Mouse (Mus musculus) stomach, embryonic 16.5 days (tissue): ENCODE measurements around the gene Srpr. TPM values are rescaled to one million over a fixed set of nuclear protein-coding genes. Genes with fewer than 3 reads are reported as not detected.

Experiments
- ATAC-seq: fragments of 200-750 bp; cut with Nextera tagmentation; 2 replicates; pipeline ENCODE4 v1.8.0; 2017; ENCODE audit warnings: moderate number of reproducible peaks, moderate TSS enrichment; ENCODE audit not compliant: insufficient read depth, low FRiP score
- H3K27ac ChIP-seq: fragments of 300-500 bp; sonication (generic); 2 replicates; pipeline ENCODE4 v1.5.1; 2014; ENCODE audit warnings: low read length
- H3K27me3 ChIP-seq: fragments of 300-500 bp; sonication (generic); 2 replicates; pipeline ENCODE4 v1.6.1; 2014; ENCODE audit warnings: low read length, control low read depth, mixed read lengths; ENCODE audit not compliant: control insufficient read depth, insufficient read depth
- H3K36me3 ChIP-seq: fragments of 300-500 bp; sonication (generic); 2 replicates; pipeline ENCODE4 v1.6.1; 2014; ENCODE audit warnings: low read length; ENCODE audit not compliant: control insufficient read depth, insufficient read depth
- H3K4me1 ChIP-seq: fragments of 300-500 bp; sonication (generic); 2 replicates; pipeline ENCODE4 v1.6.1; 2014; ENCODE audit warnings: low read length, control low read depth, mixed read lengths; ENCODE audit not compliant: control insufficient read depth, insufficient read depth
- H3K4me2 ChIP-seq: fragments of 300-500 bp; sonication (generic); 2 replicates; pipeline ENCODE4 v1.6.1; 2014; ENCODE audit warnings: low read depth, low read length, mixed read lengths
- H3K4me3 ChIP-seq: fragments of 300-500 bp; sonication (generic); replicated peaks from 2 replicates; pipeline ENCODE4 v1.5.1; 2014; ENCODE audit warnings: mild to moderate bottlenecking, low read length
- H3K9ac ChIP-seq: fragments of 300-500 bp; sonication (generic); 2 replicates; pipeline ENCODE4 v1.6.1; 2014; ENCODE audit warnings: low read length
- H3K9me3 ChIP-seq: fragments of 300-500 bp; sonication (generic); replicated peaks from 2 replicates; pipeline ENCODE4 v1.6.1; 2016; ENCODE audit warnings: low read length, control low read depth; ENCODE audit not compliant: control insufficient read depth
- WGBS: fragments of 180-500 bp; shearing (Covaris S2); extraction: QIAGEN DNeasy Blood & Tissue Kit; methylation state at CpG from one replicate; pipeline ENCODE4 v1.1.7; 2014; 5-methylcytosine and 5-hydroxymethylcytosine counted together
- polyA plus RNA-seq: library from polyadenylated mRNA; unstranded; fragments of >200 nt; fragmentation: Nextera tagmentation; extraction: Ambion mirVana; gene quantifications from 2 replicates; pipeline ENCODE4 v1.2.1, GENCODE M21; 2015

Gene Srpr
- polyA plus RNA-seq, 1 experiment from 2014 or later = 143 TPM

DNA sequence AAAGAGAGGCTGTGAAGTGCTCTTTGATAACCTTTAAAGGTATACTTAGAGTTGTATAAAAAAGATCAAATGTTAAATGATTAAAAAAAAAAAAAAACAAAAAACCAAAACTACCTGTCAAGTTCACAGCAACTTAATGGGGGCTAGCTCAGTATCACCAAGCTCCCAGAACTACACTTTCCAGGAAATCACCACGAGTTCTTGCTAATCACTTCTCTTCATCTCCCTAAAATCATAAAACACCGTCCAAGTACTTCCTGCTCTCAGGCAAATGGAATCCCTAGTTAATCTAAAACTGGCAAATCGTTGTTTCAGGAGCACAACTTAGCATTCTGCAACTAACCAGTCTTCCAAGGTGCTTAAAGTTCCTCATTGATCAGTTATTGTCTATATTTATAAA, 64.5 kb downstream of the Srpr start:
- peaks cover 15% of the 10 kb centered on the region for H3K4me1 ChIP-seq
- WGBS = 54% methylated on average over 3 of the region's 3 CpGs
- H3K9me3 ChIP-seq = no peaks in the 10 kb centered on the region
- no peaks in the 10 kb centered on the region for H3K27me3 ChIP-seq
- no peak for ATAC-seq
- no peak overlapping the region for H3K4me2 ChIP-seq
- no peak overlapping the region for H3K9ac ChIP-seq
- H3K4me3 ChIP-seq = no peak overlapping the region
- no peak overlapping the region for H3K27ac ChIP-seq
- no peaks in the 10 kb centered on the region for H3K36me3 ChIP-seq

DNA sequence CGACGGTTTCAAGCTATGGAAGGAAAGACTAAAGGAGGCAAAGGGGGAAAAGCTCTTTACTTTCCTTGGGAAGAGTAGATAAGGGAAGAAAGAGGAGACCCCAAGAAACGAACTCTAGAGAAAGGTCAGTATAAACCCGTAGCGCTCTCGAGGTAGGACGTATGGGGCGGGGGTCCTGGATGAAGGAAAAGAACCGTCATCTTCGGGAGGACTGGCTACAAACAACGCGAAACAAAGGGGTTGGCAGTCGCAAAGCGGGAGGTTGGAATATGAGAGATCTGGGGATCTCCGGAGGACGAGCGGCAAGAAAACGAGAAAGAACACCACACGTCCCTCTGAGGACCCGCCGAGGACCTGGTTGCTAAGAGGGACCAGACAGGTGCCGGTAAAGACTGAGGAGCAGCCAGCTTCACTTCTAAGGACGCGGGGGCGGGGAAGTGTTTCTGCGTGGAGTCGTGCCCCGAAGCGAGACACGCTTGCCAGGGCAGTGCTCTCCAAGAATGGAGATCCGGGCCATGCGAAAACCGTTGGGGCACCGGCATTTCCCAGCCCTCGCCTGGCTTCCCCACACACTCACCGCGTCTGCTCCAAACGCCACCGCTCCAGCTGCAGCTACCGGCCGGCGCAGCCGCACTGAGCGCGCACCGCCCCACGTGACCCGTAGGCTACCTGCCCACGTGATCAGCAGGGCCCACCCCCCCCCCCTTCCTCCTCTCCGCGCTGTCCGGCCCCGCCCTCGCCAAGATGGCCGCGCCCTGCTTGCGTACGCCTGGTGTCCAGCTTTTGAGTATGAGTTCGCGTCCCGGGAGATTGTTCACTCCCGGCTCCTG, 67.4 kb downstream of the Srpr start, which contains the start of the genes Fam118b and Rpusd4:
TSS of gene Fam118b (minus strand) at position 660 of the 830 bp plus-strand sequence.
TSS of gene Rpusd4 (plus strand) at position 720 of the 830 bp plus-strand sequence.
- Histone ChIP-seq H3K36me3 (peaks cover 6% of the 10 kb centered on the region; the same call in 1 of the 2 replicates), H3K4me1 (peaks cover 15% of the 10 kb centered on the region), H3K27me3 (no peaks in the 10 kb centered on the region), H3K4me3 (peak within 1 kb of the TSS; percentile 67), H3K9me3 (no peaks in the 10 kb centered on the region), H3K9ac (peak within 1 kb of the TSS; percentile 86), H3K4me2 (peak within 1 kb of the TSS; percentile 81), H3K27ac (peak within 1 kb of the TSS; percentile 67; the same call in 1 of the 2 replicates)
- WGBS = 0% methylated on average over 62 of the region's 62 CpGs
- ATAC-seq = peak; percentile 97

GRCm38 (mm10) chr9:35267976-35268715, 68.2 kb downstream of the Srpr start:
- ATAC-seq = peak; percentile 39; the same call in 1 of the 2 replicates
- peak overlapping the region; percentile 67 for H3K4me3 ChIP-seq
- peaks cover 11% of the 10 kb centered on the region; the same call in 1 of the 2 replicates for H3K36me3 ChIP-seq
- no peaks in the 10 kb centered on the region for H3K9me3 ChIP-seq
- 0 out of 2 replicates have a peak overlapping the region, but pooled peaks have one; percentile 18 for H3K27ac ChIP-seq
- no peaks in the 10 kb centered on the region for H3K27me3 ChIP-seq
- H3K4me1 ChIP-seq = peaks cover 15% of the 10 kb centered on the region
- peak overlapping the region; percentile 86 for H3K9ac ChIP-seq
- under 1% methylated on average over 21 of the region's 21 CpGs for WGBS
- peak overlapping the region; percentile 80 for H3K4me2 ChIP-seq

- Histone ChIP-seq H3K4me3 (no peak overlapping the region), H3K36me3 (0 out of 2 replicates have a peak, but pooled peaks cover 5% of the 10 kb centered on the region), H3K27ac (no peak overlapping the region), H3K9me3 (no peaks in the 10 kb centered on the region), H3K27me3 (no peaks in the 10 kb centered on the region), H3K4me1 (no peaks in the 10 kb centered on the region; the same call in 1 of the 2 replicates), H3K4me2 (no peak overlapping the region), H3K9ac (no peak overlapping the region)
- ATAC-seq = no peak
- 74% methylated on average over 3 of the region's 3 CpGs for WGBS
These were observed 77.9 kb downstream of the Srpr start for GRCm38 (mm10) chr9:35277855-35278365.

GRCm38 (mm10) chr9:35278451-35278850, 78.5 kb downstream of the Srpr start:
- H3K4me2 ChIP-seq = no peak overlapping the region
- no peak overlapping the region for H3K4me3 ChIP-seq
- H3K4me1 ChIP-seq = peaks cover 4% of the 10 kb centered on the region
- H3K36me3 ChIP-seq = 0 out of 2 replicates have a peak, but pooled peaks cover 1% of the 10 kb centered on the region
- H3K27me3 ChIP-seq = no peaks in the 10 kb centered on the region
- H3K9me3 ChIP-seq = no peaks in the 10 kb centered on the region
- no peak for ATAC-seq
- no peak overlapping the region for H3K9ac ChIP-seq
- WGBS = 82% methylated on average over 4 of the region's 4 CpGs
- no peak overlapping the region for H3K27ac ChIP-seq

DNA sequence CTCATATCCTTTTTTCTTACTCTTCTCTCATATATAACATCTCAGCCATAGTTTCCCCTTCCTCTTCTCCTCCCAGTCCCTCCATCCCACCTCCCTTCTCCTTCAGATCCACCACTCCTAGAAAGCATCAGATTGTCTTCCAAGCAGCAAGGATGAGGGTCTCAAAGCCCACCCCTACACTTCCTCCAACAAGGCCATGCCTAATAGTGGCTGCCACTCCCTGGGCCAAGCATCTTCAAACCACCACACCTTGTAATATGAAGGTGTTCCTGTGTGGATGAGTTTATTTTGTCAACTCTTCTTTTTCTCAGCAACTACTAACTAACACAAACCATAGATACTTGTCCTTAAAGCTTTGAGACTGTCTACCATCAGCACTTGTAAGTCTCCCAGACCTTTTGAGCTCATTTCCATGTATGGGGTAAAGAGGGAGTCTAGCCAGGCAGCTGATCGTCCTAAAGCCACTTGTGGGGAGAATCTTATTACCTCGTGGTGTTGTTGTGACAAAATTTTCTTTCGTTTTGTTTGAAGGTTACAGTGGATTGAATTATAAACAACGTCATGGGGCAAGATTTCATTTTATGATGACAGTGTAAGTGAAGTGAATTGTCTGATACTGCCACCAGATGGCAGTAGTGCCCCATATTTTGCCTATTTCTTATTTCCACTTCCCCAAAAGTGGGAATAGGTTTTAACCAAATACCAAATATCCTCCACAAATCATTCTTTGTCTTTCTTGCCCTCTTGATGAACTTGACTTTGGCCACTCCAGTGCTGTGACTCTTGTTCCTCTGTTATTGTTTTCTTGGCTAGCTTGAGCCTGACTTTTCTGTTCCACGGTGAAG, 82.3 kb downstream of the Srpr start:
- peak; percentile 14; the same call in 1 of the 2 replicates for ATAC-seq
- WGBS = 15% methylated on average over 5 of the region's 5 CpGs
- no peak overlapping the region for H3K4me2 ChIP-seq

DNA sequence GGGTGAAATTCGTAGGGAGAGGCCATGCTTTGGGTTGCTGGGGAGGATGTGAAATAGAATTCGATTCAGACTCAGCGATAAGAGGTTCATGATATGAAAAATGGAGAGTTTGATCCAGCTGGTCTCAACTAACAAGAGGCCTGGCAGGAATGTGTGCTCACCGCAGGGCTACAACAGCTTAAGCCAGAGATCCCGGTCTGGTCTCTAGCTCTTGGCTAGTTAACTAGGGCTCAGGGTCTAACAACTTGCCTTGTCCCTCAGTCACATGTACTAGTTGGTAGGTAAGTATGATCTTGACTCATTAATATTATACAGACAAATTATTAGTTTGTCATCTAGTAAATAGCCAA, 82.9 kb downstream of the Srpr start:
- H3K27me3 ChIP-seq = no peaks in the 10 kb centered on the region
- no peaks in the 10 kb centered on the region for H3K9me3 ChIP-seq
- no peak overlapping the region for H3K27ac ChIP-seq
- H3K4me3 ChIP-seq = no peak overlapping the region
- no peaks in the 10 kb centered on the region for H3K36me3 ChIP-seq
- 60% methylated on average over 5 of the region's 5 CpGs for WGBS
- H3K4me2 ChIP-seq = no peak overlapping the region
- H3K9ac ChIP-seq = no peak overlapping the region
- peaks cover 4% of the 10 kb centered on the region for H3K4me1 ChIP-seq
- peak; percentile 11; the same call in 1 of the 2 replicates for ATAC-seq

More for the DNA sequence above, 82.3 kb downstream of the Srpr start:
- Histone ChIP-seq H3K9ac (0 out of 2 replicates have a peak overlapping the region, but pooled peaks have one; percentile 46), H3K36me3 (no peaks in the 10 kb centered on the region), H3K4me3 (no peak overlapping the region), H3K9me3 (no peaks in the 10 kb centered on the region), H3K4me1 (peaks cover 4% of the 10 kb centered on the region), H3K27ac (no peak overlapping the region), H3K27me3 (no peaks in the 10 kb centered on the region)

- Histone ChIP-seq H3K27me3 (no peaks in the 10 kb centered on the region), H3K4me1 (peaks cover 4% of the 10 kb centered on the region), H3K27ac (no peak overlapping the region), H3K9ac (no peak overlapping the region), H3K9me3 (no peaks in the 10 kb centered on the region), H3K4me3 (no peak overlapping the region), H3K4me2 (no peak overlapping the region), H3K36me3 (no peaks in the 10 kb centered on the region)
- 72% methylated on average over 13 of the region's 13 CpGs for WGBS
- no peak for ATAC-seq
These were observed 83.6 kb downstream of the Srpr start for GRCm38 (mm10) chr9:35283415-35284069.
